ENCODE assay signal across 19 mouse cellular contexts in the genomic region with DNA sequence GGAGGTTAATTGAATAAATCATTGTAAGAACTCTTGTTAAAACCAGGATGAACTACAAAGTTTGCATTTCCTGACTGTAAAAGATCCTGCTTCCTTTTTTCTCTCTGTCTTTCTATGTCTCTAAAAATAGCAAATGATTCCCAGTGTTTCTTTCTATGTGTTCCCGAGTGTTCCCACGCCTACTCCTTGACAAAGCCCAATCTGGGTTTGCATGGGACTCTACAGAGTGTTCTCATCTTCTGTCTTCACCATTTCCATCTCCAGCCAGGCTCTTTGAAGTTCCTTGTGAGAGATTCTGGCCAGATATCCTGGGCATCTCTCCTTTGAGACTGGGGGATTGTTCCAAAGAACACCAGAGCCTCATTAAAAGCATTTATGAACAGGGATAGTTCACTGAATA.
DNase-seq lines count a peak whose midpoint lies in the region; ATAC-seq and TF ChIP-seq lines count a peak whose summit lies in the region.
"Had no signal": no experiment of that assay in that cellular context is flagged by ENCODE, and none has a peak within 500 bp of the region (broad histone marks: within the 10 kb centered on the region; RNA-seq: fewer than 3 reads in every experiment).

No protein-coding gene starts in this region.

- no peaks in the 10 kb centered on the region for H3K4me1 ChIP-seq in intestine, embryonic 15.5 days (replicated peaks)
- no peaks in the 10 kb centered on the region for H3K4me1 ChIP-seq in lung, postnatal 0 days (ENCODE audit: insufficient read depth, low read depth, low read length)
- H3K4me1 ChIP-seq: stomach, embryonic 15.5 days had no signal

- no peaks in the 10 kb centered on the region for H3K27me3 ChIP-seq in intestine, embryonic 15.5 days (replicated peaks)
- H3K27me3 ChIP-seq in lung, postnatal 0 days (replicated peaks; ENCODE audit: insufficient read depth, low read length): no peaks in the 10 kb centered on the region
- H3K27me3 ChIP-seq: CH12.LX; stomach, embryonic 15.5 days had no signal

- 56% methylated on average over 2 of the region's 2 CpGs for WGBS in intestine, embryonic 15.5 days
- 45% methylated on average over 2 of the region's 2 CpGs for WGBS in lung, postnatal 0 days

- intact Hi-C loops in left cerebral cortex, postnatal 14 days (cut with DNase I): no loop called here

- H3K36me3 ChIP-seq in intestine, embryonic 15.5 days: no peaks in the 10 kb centered on the region
- no peaks in the 10 kb centered on the region for H3K36me3 ChIP-seq in lung, postnatal 0 days (ENCODE audit: insufficient read depth, low read length)
- H3K36me3 ChIP-seq: hindbrain, embryonic 13.5 days; stomach, embryonic 15.5 days had no signal

- no peak overlapping the region for H3K4me3 ChIP-seq in intestine, embryonic 15.5 days (replicated peaks)
- H3K4me3 ChIP-seq in lung, postnatal 0 days (ENCODE audit: low read depth, low read length): no peak overlapping the region
- H3K4me3 ChIP-seq: erythroblast, embryonic 14.5 days; hindbrain, embryonic 13.5 days; stomach, embryonic 15.5 days had no signal

- no peak overlapping the region for H3K4me2 ChIP-seq in intestine, embryonic 15.5 days (replicated peaks)
- H3K4me2 ChIP-seq in lung, postnatal 0 days (replicated peaks; ENCODE audit: low read depth, low read length): no peak overlapping the region
- H3K4me2 ChIP-seq: heart, embryonic 11.5 days; hindbrain, embryonic 13.5 days; stomach, embryonic 15.5 days had no signal

- TF ChIP-seq CTCF in lung, postnatal 0 days (IDR thresholded peaks at IDR 0.05): no peak

- DNase-seq in frontal cortex, postnatal 25 days (ENCODE audit: low spot score in 2 of 2): no peak
- DNase-seq in left cerebral cortex, postnatal 14 days (ENCODE audit: low spot score in 2 of 2): peak; percentile 43 to 68
- DNase-seq in left cerebral cortex, adult 8-10 months (ENCODE audit: low spot score in 2 of 2): no peak
- DNase-seq in layer of hippocampus, adult 9-10 months (ENCODE audit: low spot score): peak; percentile 40
- peak; percentile 33 to 42 for DNase-seq in right cerebral cortex, postnatal 10 days (ENCODE audit: low spot score in 2 of 2)
- no peak for DNase-seq in lung, postnatal 0 days (ENCODE audit: low spot score)
- DNase-seq: adrenal gland, adult 8-10 months; cerebellum, adult 11-12 months; heart, postnatal 14 days; kidney, postnatal 25 days had no signal

- peak; percentile 99 for ATAC-seq in frontal cortex, adult (ENCODE audit: low TSS enrichment)
- ATAC-seq in intestine, embryonic 15.5 days: no peak
- ATAC-seq in lung, postnatal 0 days: no peak
- ATAC-seq: intestine, embryonic 16.5 days had no signal

- H3K9ac ChIP-seq in intestine, embryonic 15.5 days: no peak overlapping the region
- H3K9ac ChIP-seq in lung, postnatal 0 days (replicated peaks; ENCODE audit: low read depth): no peak overlapping the region
- H3K9ac ChIP-seq: hindbrain, embryonic 13.5 days; liver, embryonic 14.5 days; stomach, embryonic 15.5 days had no signal

- TF ChIP-seq EP300 in lung, postnatal 0 days (IDR thresholded peaks at IDR 0.05): no peak

- H3K9me3 ChIP-seq in intestine, embryonic 15.5 days: no peaks in the 10 kb centered on the region
- no peaks in the 10 kb centered on the region for H3K9me3 ChIP-seq in lung, postnatal 0 days (ENCODE audit: low read length)
- H3K9me3 ChIP-seq: hindbrain, embryonic 13.5 days; stomach, embryonic 15.5 days had no signal

- H3K27ac ChIP-seq in intestine, embryonic 15.5 days: no peak overlapping the region
- H3K27ac ChIP-seq in lung, postnatal 0 days (ENCODE audit: low read length): no peak overlapping the region
- H3K27ac ChIP-seq: hindbrain, embryonic 13.5 days; liver, embryonic 14.5 days; stomach, embryonic 15.5 days had no signal

Comparison
In these comparisons a context has a peak if more than half of its experiments do, and no peak if none do; other contexts are left out.
1. DNase-seq: peak in left cerebral cortex, postnatal 14 days (2 of 2), layer of hippocampus, adult 9-10 months (single experiment) and right cerebral cortex, postnatal 10 days (2 of 2); none in frontal cortex, postnatal 25 days (0 of 2), left cerebral cortex, adult 8-10 months (0 of 2) and lung, postnatal 0 days (single experiment).